Mouse (Mus musculus) stomach, postnatal 0 days (tissue): ENCODE results near the gene Serinc4. TPM values are rescaled to one million over a fixed set of nuclear protein-coding genes. Genes with fewer than 3 reads are reported as not detected.
A peak's percentile ranks its signal among the peaks of the same experiment; 100 is the strongest.

Source experiments
- ATAC-seq: fragments of 200-750 bp; cut with Nextera tagmentation; 2 replicates; pipeline ENCODE4 v1.8.0; 2017; ENCODE audit not compliant: low FRiP score, low TSS enrichment
- DNase-seq: peaks from one replicate; pipeline ENCODE4 v3.0.0-alpha.2; 2016; ENCODE audit warnings: low spot score
- H3K27ac ChIP-seq: fragments of 300-500 bp; sonication (generic); replicated peaks from 2 replicates; pipeline ENCODE4 v1.5.1; 2014; ENCODE audit warnings: mild to moderate bottlenecking, control low read depth
- H3K27me3 ChIP-seq: fragments of 300-500 bp; sonication (generic); 2 replicates; pipeline ENCODE4 v1.6.1; 2014; ENCODE audit warnings: low read length; ENCODE audit not compliant: control insufficient read depth, insufficient read depth
- H3K36me3 ChIP-seq: fragments of 300-500 bp; sonication (generic); 2 replicates; pipeline ENCODE4 v1.6.1; 2014; ENCODE audit warnings: low read length, mixed read lengths; ENCODE audit not compliant: control insufficient read depth, insufficient read depth
- H3K4me1 ChIP-seq: fragments of 300-500 bp; sonication (generic); replicated peaks from 2 replicates; pipeline ENCODE4 v1.6.1; 2014; ENCODE audit warnings: antibody characterized with exemption; ENCODE audit not compliant: control insufficient read depth, insufficient read depth
- H3K4me2 ChIP-seq: fragments of 300-500 bp; sonication (generic); replicated peaks from 2 replicates; pipeline ENCODE4 v1.6.1; 2014; ENCODE audit warnings: low read depth, mild to moderate bottlenecking, control low read depth, moderate library complexity
- H3K4me3 ChIP-seq: fragments of 300-500 bp; sonication (generic); 2 replicates; pipeline ENCODE4 v1.5.1; 2014; ENCODE audit warnings: low read depth, low read length, control low read depth
- H3K9ac ChIP-seq: fragments of 300-500 bp; sonication (generic); 2 replicates; pipeline ENCODE4 v1.6.1; 2014; ENCODE audit warnings: mild to moderate bottlenecking, low read length, control low read depth, mixed read lengths
- H3K9me3 ChIP-seq: fragments of 300-500 bp; sonication (generic); 2 replicates; pipeline ENCODE4 v1.6.1; 2016; ENCODE audit warnings: low read length; ENCODE audit not compliant: control insufficient read depth
- CTCF ChIP-seq: IDR thresholded peaks from 2 replicates; pipeline ENCODE4 v1.5.1; 2016; ENCODE audit warnings: antibody characterized with exemption, low read depth, mild to moderate bottlenecking, moderate library complexity
- EP300 ChIP-seq: optimal IDR thresholded peaks from 2 replicates; pipeline ENCODE3; 2016; ENCODE audit warnings: antibody characterized with exemption
- WGBS: fragments of 180-500 bp; shearing (Covaris S2); extraction: QIAGEN DNeasy Blood & Tissue Kit; methylation state at CpG from one replicate; pipeline ENCODE4 v1.1.7; 2014; 5-methylcytosine and 5-hydroxymethylcytosine counted together
- microRNA-seq: library from miRNA; unstranded; fragments of <30 nt; microRNA quantifications from one replicate; pipeline ENCODE4, GENCODE M21; 2016
- polyA plus RNA-seq: library from polyadenylated mRNA; unstranded; fragments of >200 nt; fragmentation: Nextera tagmentation; extraction: Ambion mirVana; gene quantifications from 2 replicates; pipeline ENCODE4 v1.2.1, GENCODE M21; 2015

Serinc4 gene
- polyA plus RNA-seq, 1 experiment from 2014 or later = 0.11 TPM

GRCm38 (mm10) chr2:121403296-121403695 lies 53.3 kb downstream of the Serinc4 start:
- H3K4me3 ChIP-seq = no peak overlapping the region
- ATAC-seq (no peak), DNase-seq (no peak)
- no peaks in the 10 kb centered on the region for H3K9me3 ChIP-seq
- H3K27me3 ChIP-seq = no peaks in the 10 kb centered on the region
- no peak overlapping the region for H3K9ac ChIP-seq
- no peak overlapping the region for H3K4me2 ChIP-seq
- no peak for TF ChIP-seq CTCF
- no peak for TF ChIP-seq EP300
- no peak overlapping the region for H3K27ac ChIP-seq
- H3K4me1 ChIP-seq = no peaks in the 10 kb centered on the region
- H3K36me3 ChIP-seq = no peaks in the 10 kb centered on the region

- DNase-seq (peak; percentile 82), ATAC-seq (no peak)
- no peak overlapping the region for H3K9ac ChIP-seq
- no peaks in the 10 kb centered on the region for H3K9me3 ChIP-seq
- no peak overlapping the region for H3K4me3 ChIP-seq
- WGBS = 12% methylated on average over 8 of the region's 8 CpGs
- H3K4me1 ChIP-seq = no peaks in the 10 kb centered on the region
- H3K27ac ChIP-seq = no peak overlapping the region
- H3K4me2 ChIP-seq = no peak overlapping the region
- no peaks in the 10 kb centered on the region for H3K36me3 ChIP-seq
- TF ChIP-seq EP300 (no peak), CTCF (peak; percentile 89)
- H3K27me3 ChIP-seq = no peaks in the 10 kb centered on the region
These were observed 60.0 kb downstream of the Serinc4 start for GRCm38 (mm10) chr2:121396624-121397023.

Small RNA genes lying within 50 kb of the gene (microRNA-seq; reads per million reads assigned to microRNA genes)
- not detected for gene Gm22953

Other genes with a start within 250 kb of the Serinc4 start
- gene Trp53bp1, start 185.4 kb downstream of the Serinc4 start, polyA plus RNA-seq = 9.6 and 10.6 TPM in 2 replicates
- 1.3 and 2.1 TPM in 2 replicates for gene Map1a, start 167.2 kb downstream of the Serinc4 start, polyA plus RNA-seq
- gene Ppip5k1, start 101.4 kb downstream of the Serinc4 start, polyA plus RNA-seq = 13.9 and 14.1 TPM in 2 replicates
- 625 and 652 TPM in 2 replicates for gene Ckmt1, start 99.1 kb downstream of the Serinc4 start, polyA plus RNA-seq
- 0.01 and 0.04 TPM in 2 replicates for gene Strc, start 69.6 kb downstream of the Serinc4 start, polyA plus RNA-seq
- gene Pdia3, start 43.0 kb downstream of the Serinc4 start, polyA plus RNA-seq = 613 and 617 TPM in 2 replicates
- 1.0 and 1.3 TPM in 2 replicates for gene Catsper2, start 43.0 kb downstream of the Serinc4 start, polyA plus RNA-seq
- 4.9 and 5.4 TPM in 2 replicates for gene Ell3, start 12.5 kb downstream of the Serinc4 start, polyA plus RNA-seq
- 416 and 486 TPM in 2 replicates for gene Serf2, start 7.6 kb downstream of the Serinc4 start, polyA plus RNA-seq
- gene Hypk, start 3.5 kb downstream of the Serinc4 start, polyA plus RNA-seq = 75.9 and 82.4 TPM in 2 replicates
- gene Mfap1b, start 17.3 kb upstream of the Serinc4 start, polyA plus RNA-seq = 25.2 and 27.6 TPM in 2 replicates
- 11.5 and 12.2 TPM in 2 replicates for gene Mfap1a, start 49.9 kb upstream of the Serinc4 start, polyA plus RNA-seq
- gene Wdr76, start 49.9 kb upstream of the Serinc4 start, polyA plus RNA-seq = 2.4 and 3.4 TPM in 2 replicates